Mouse (Mus musculus) small intestine, adult 2 months (tissue): ENCODE results near the gene Padi1. TPM values are rescaled to one million over a fixed set of nuclear protein-coding genes. Genes with fewer than 3 reads are reported as not detected.

Experiments used
- H3K27ac ChIP-seq: fragments of 200-500 bp; 2 replicates; pipeline ENCODE4 v1.5.1; 2012; ENCODE audit warnings: low read depth, low read length, control low read depth, inconsistent platforms; ENCODE audit not compliant: insufficient read depth
- H3K27me3 ChIP-seq: fragments of 200-500 bp; 2 replicates; pipeline ENCODE4 v1.6.1; 2012; ENCODE audit warnings: mild to moderate bottlenecking, moderate library complexity, low read length, inconsistent platforms; ENCODE audit not compliant: control insufficient read depth, insufficient read depth
- H3K36me3 ChIP-seq: fragments of 200-500 bp; 2 replicates; pipeline ENCODE4 v1.6.1; 2012; ENCODE audit warnings: mild to moderate bottlenecking, low read length, control low read depth, inconsistent platforms; ENCODE audit not compliant: control insufficient read depth, insufficient read depth
- H3K4me1 ChIP-seq: fragments of 200-500 bp; 2 replicates; pipeline ENCODE4 v1.6.1; 2012; ENCODE audit warnings: low read length, inconsistent platforms, mixed read lengths; ENCODE audit not compliant: control insufficient read depth, insufficient read depth, insufficient read length
- H3K4me3 ChIP-seq: fragments of 200-500 bp; 2 replicates; pipeline ENCODE4 v1.5.1; 2012; ENCODE audit warnings: low read depth, mild to moderate bottlenecking, control low read depth, inconsistent platforms, low read length, moderate library complexity
- CTCF ChIP-seq: fragments of 200-500 bp; IDR thresholded peaks from 2 replicates; pipeline ENCODE4 v1.5.1; 2012; ENCODE audit warnings: low read depth, mild to moderate bottlenecking, control low read depth, inconsistent platforms, low read length, moderate library complexity, mixed read lengths; ENCODE audit not compliant: insufficient replicate concordance, insufficient read length; ENCODE audit errors: extremely low read depth
- POLR2A ChIP-seq: fragments of 200-500 bp; IDR thresholded peaks from 2 replicates; pipeline ENCODE4 v1.6.1; 2012; ENCODE audit warnings: low read depth, mild to moderate bottlenecking, control low read depth, inconsistent platforms, low read length, moderate library complexity
- WGBS: fragments of 180-500 bp; shearing (Covaris S2); methylation state at CpG from one replicate; pipeline ENCODE4 v1.1.7; 2018; 5-methylcytosine and 5-hydroxymethylcytosine counted together
- polyA plus RNA-seq: library from polyadenylated mRNA; depleted of rRNA; stranded (reverse); fragments of >200 nt; gene quantifications from 2 replicates; pipeline ENCODE4 v1.2.3, GENCODE M21; 2012

Padi1 gene
- polyA plus RNA-seq, 1 experiment = not detected

DNA sequence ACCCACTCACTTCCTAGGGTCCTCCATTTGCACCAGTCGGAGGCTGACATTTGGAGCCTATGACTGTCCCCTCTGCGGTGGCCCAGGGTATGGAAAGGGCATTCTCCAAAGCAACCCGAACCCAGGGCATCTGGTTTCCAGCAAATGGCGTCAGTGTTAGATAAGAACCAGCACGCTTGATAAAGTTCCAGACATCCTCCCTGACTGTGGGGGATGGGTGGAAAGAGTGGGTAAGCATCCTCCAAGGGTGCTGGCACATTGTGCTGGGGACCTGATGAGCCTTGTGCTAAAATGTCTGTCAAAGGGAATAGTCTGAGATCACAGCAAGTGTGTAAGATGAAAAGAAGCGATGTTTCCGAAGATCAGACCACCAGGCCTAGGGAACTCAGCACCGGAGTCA is 33.4 kb downstream of the Padi1 start:
- no peaks in the 10 kb centered on the region for H3K27me3 ChIP-seq
- H3K27ac ChIP-seq = no peak overlapping the region
- 47% methylated on average over 8 of the region's 8 CpGs for WGBS
- no peaks in the 10 kb centered on the region for H3K36me3 ChIP-seq
- TF ChIP-seq CTCF = no peak
- no peak for TF ChIP-seq POLR2A
- peaks cover 12% of the 10 kb centered on the region for H3K4me1 ChIP-seq
- H3K4me3 ChIP-seq = no peak overlapping the region

DNA sequence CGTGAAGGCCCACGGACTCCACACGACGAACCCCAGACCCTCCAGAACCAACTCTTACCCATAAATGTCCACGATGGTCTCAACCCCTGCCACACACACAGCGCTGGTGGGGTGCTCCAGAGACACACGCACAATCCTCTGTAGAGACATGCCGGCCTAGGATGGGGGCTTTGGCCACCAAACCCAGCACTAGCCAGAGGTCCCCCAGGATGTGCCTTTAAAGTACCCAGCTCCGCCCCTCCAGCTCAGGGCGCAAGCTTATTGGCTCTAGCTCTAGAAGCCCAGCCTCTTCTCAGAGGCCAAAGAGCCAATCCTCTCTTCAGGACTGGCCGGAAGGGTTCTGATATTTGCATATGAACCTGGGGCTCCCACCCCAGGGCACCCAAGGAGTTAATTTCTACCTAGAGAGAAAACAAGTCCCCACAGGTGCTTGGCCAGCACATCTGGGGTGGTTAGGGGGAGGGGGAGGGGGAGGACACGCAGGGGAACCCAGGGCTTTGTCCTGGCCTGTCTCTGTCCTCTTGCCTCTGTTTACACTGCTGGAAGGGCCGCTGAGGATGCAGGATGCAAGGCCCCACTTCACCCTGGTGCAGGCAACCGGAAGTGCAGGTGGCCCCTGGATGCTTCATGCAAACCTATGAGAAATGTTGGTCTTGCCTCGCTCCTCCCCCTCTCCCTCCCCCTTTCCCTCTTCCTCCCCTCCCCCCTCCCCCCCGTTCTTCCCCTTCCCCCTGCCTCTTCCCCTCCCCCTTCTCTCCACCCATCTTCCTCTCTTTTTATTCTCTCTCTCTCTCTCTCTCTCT is 34.9 kb downstream of the Padi1 start, which contains the start of gene Padi3:
TSS of gene Padi3 (minus strand) at position 191 of the 803 bp plus-strand sequence.
- H3K4me1 ChIP-seq = peaks cover 7% of the 10 kb centered on the region
- 64% methylated on average over 16 of the region's 16 CpGs for WGBS
- no peaks in the 10 kb centered on the region for H3K27me3 ChIP-seq
- H3K27ac ChIP-seq = no peak within 1 kb of the TSS
- no peak within 1 kb of the TSS for H3K4me3 ChIP-seq
- no peaks in the 10 kb centered on the region for H3K36me3 ChIP-seq
- TF ChIP-seq POLR2A (no peak), CTCF (no peak)

GRCm38 (mm10) chr4:140809118-140809517 is 36.5 kb downstream of the Padi1 start:
- TF ChIP-seq POLR2A = no peak
- TF ChIP-seq CTCF = no peak
- 37% methylated on average over 8 of the region's 8 CpGs for WGBS
- peaks cover 4% of the 10 kb centered on the region for H3K4me1 ChIP-seq
- no peaks in the 10 kb centered on the region for H3K27me3 ChIP-seq
- H3K36me3 ChIP-seq = no peaks in the 10 kb centered on the region
- H3K27ac ChIP-seq = no peak overlapping the region
- H3K4me3 ChIP-seq = no peak overlapping the region

- Histone ChIP-seq H3K27ac (no peak overlapping the region), H3K4me3 (no peak overlapping the region), H3K27me3 (no peaks in the 10 kb centered on the region), H3K36me3 (no peaks in the 10 kb centered on the region), H3K4me1 (no peaks in the 10 kb centered on the region)
- no peak for TF ChIP-seq CTCF
- no peak for TF ChIP-seq POLR2A
- WGBS = 54% methylated on average over 9 of the region's 9 CpGs
Measured at GRCm38 (mm10) chr4:140804601-140805000, 41.0 kb downstream of the Padi1 start.

DNA sequence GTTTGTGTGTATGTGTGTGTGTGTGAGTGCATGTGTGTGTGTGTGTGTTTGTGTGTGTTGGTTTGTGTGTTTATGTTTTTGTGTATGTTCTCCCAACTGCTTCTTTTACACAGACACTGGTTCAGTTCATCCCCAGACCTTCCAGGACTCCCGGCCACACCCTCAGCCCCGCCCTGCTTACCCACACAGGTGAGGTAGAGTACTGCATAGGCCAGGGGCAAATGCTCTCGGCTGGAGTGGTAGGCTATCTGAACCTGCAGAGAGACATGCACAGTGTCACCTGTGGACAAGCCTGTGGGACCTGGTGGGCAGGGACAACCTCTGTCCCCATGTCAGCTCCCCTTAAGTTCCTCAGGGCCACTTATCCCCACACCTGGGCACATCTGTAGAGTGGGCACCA is 44.2 kb downstream of the Padi1 start:
- Histone ChIP-seq H3K27ac (no peak overlapping the region), H3K27me3 (0 out of 2 replicates have a peak, but pooled peaks cover 2% of the 10 kb centered on the region), H3K4me1 (no peaks in the 10 kb centered on the region), H3K36me3 (no peaks in the 10 kb centered on the region), H3K4me3 (no peak overlapping the region)
- 39% methylated on average over 3 of the region's 3 CpGs for whole genome bisulfite sequencing
- TF ChIP-seq CTCF (no peak), POLR2A (no peak)

- Histone ChIP-seq H3K4me3 (no peak overlapping the region), H3K4me1 (no peaks in the 10 kb centered on the region), H3K27me3 (0 out of 2 replicates have a peak, but pooled peaks cover 2% of the 10 kb centered on the region), H3K27ac (no peak overlapping the region), H3K36me3 (no peaks in the 10 kb centered on the region)
- 68% methylated on average over 3 of the region's 3 CpGs for WGBS
- TF ChIP-seq CTCF (no peak), POLR2A (no peak)
Measured at GRCm38 (mm10) chr4:140796786-140797185, 48.8 kb downstream of the Padi1 start.

GRCm38 (mm10) chr4:140794678-140795077 is 50.9 kb downstream of the Padi1 start:
- 0 out of 2 replicates have a peak, but pooled peaks cover 2% of the 10 kb centered on the region for H3K27me3 ChIP-seq
- H3K36me3 ChIP-seq = no peaks in the 10 kb centered on the region
- no peak for TF ChIP-seq POLR2A
- no peak for TF ChIP-seq CTCF
- WGBS = 87% methylated on average over 9 of the region's 9 CpGs
- no peaks in the 10 kb centered on the region for H3K4me1 ChIP-seq
- no peak overlapping the region for H3K4me3 ChIP-seq
- H3K27ac ChIP-seq = no peak overlapping the region
